Mouse (Mus musculus) liver, embryonic 16.5 days (tissue): ENCODE results near the gene Thap2. TPM values are rescaled to one million over a fixed set of nuclear protein-coding genes. Genes with fewer than 3 reads are reported as not detected.

Source experiments
- ATAC-seq: fragments of 200-750 bp; cut with Nextera tagmentation; 2 replicates; pipeline ENCODE4 v1.8.0; 2017; ENCODE audit warnings: low read depth, mild to moderate bottlenecking, moderate number of reproducible peaks, moderate library complexity
- H3K27ac ChIP-seq: fragments of 300-500 bp; sonication (generic); 2 replicates; pipeline ENCODE4 v1.5.1; 2014; ENCODE audit warnings: mild to moderate bottlenecking, low read length
- H3K27me3 ChIP-seq: fragments of 300-500 bp; sonication (generic); 2 replicates; pipeline ENCODE4 v1.6.1; 2014; ENCODE audit warnings: low read depth, low read length, mixed read lengths; ENCODE audit not compliant: control insufficient read depth, insufficient read depth
- H3K36me3 ChIP-seq: fragments of 300-500 bp; sonication (generic); 2 replicates; pipeline ENCODE4 v1.6.1; 2014; ENCODE audit warnings: mild to moderate bottlenecking; ENCODE audit not compliant: control insufficient read depth, insufficient read depth
- H3K4me1 ChIP-seq: fragments of 300-500 bp; sonication (generic); 2 replicates; pipeline ENCODE4 v1.6.1; 2014; ENCODE audit warnings: low read depth, low read length, mixed read lengths; ENCODE audit not compliant: control insufficient read depth
- H3K4me2 ChIP-seq: fragments of 300-500 bp; sonication (generic); 2 replicates; pipeline ENCODE4 v1.6.1; 2014; ENCODE audit warnings: low read depth, low read length, mixed read lengths
- H3K4me3 ChIP-seq: fragments of 300-500 bp; sonication (generic); 2 replicates; pipeline ENCODE4 v1.5.1; 2014; ENCODE audit warnings: low read depth, mild to moderate bottlenecking, low read length
- H3K9ac ChIP-seq: fragments of 300-500 bp; sonication (generic); 2 replicates; pipeline ENCODE4 v1.6.1; 2014; ENCODE audit warnings: low read depth, low read length
- H3K9me3 ChIP-seq: fragments of 300-500 bp; sonication (generic); replicated peaks from 2 replicates; pipeline ENCODE4 v1.6.1; 2016; ENCODE audit warnings: low read length; ENCODE audit not compliant: control insufficient read depth
- WGBS: fragments of 180-500 bp; shearing (Covaris S2); extraction: QIAGEN DNeasy Blood & Tissue Kit; methylation state at CpG from one replicate; pipeline ENCODE4 v1.1.7; 2014; ENCODE audit not compliant: insufficient replicate concordance; 5-methylcytosine and 5-hydroxymethylcytosine counted together
- polyA plus RNA-seq: library from polyadenylated mRNA; unstranded; fragments of >200 nt; fragmentation: Nextera tagmentation; extraction: Ambion mirVana; gene quantifications from 2 replicates; pipeline ENCODE4 v1.2.1, GENCODE M21; 2015

The Thap2 gene
- polyA plus RNA-seq, 1 experiment from 2014 or later: 5.5 TPM

- Histone ChIP-seq H3K4me3 (peak overlapping the region; percentile 85), H3K9me3 (no peaks in the 10 kb centered on the region), H3K4me1 (peaks cover 20% of the 10 kb centered on the region), H3K36me3 (peaks cover 8% of the 10 kb centered on the region), H3K27ac (peak overlapping the region; percentile 98), H3K27me3 (no peaks in the 10 kb centered on the region), H3K4me2 (peak overlapping the region; percentile 78), H3K9ac (peak overlapping the region; percentile 93)
- WGBS: under 1% methylated on average over 84 of the region's 101 CpGs
- ATAC-seq: peak; percentile 33
Observed at GRCm38 (mm10) chr10:115385018-115386002, 1.1 kb upstream of the Thap2 start.

- Histone ChIP-seq H3K4me3 (peak overlapping the region; percentile 85), H3K4me1 (peaks cover 20% of the 10 kb centered on the region), H3K9ac (peak overlapping the region; percentile 75), H3K36me3 (no peaks in the 10 kb centered on the region), H3K9me3 (no peaks in the 10 kb centered on the region), H3K4me2 (peak overlapping the region; percentile 63), H3K27ac (peak overlapping the region; percentile 98), H3K27me3 (no peaks in the 10 kb centered on the region)
- no peak for ATAC-seq
- WGBS: under 1% methylated on average over 15 of the region's 15 CpGs
Observed at GRCm38 (mm10) chr10:115383644-115384220, 511 bp downstream of the Thap2 start.

GRCm38 (mm10) chr10:115382846-115383643 is 1.2 kb downstream of the Thap2 start:
- no peaks in the 10 kb centered on the region for H3K9me3 ChIP-seq
- peak overlapping the region; percentile 75 for H3K9ac ChIP-seq
- no peak for ATAC-seq
- H3K4me1 ChIP-seq: peaks cover 20% of the 10 kb centered on the region
- H3K36me3 ChIP-seq: no peaks in the 10 kb centered on the region
- 52% methylated on average over 12 of the region's 12 CpGs for WGBS
- H3K27ac ChIP-seq: no peak overlapping the region
- H3K27me3 ChIP-seq: no peaks in the 10 kb centered on the region
- H3K4me2 ChIP-seq: peak overlapping the region; percentile 63
- H3K4me3 ChIP-seq: peak overlapping the region; percentile 85

GRCm38 (mm10) chr10:115381506-115382084 is 2.6 kb downstream of the Thap2 start:
- no peak for ATAC-seq
- no peaks in the 10 kb centered on the region for H3K9me3 ChIP-seq
- 68% methylated on average over 2 of the region's 2 CpGs for WGBS

GRCm38 (mm10) chr10:115363151-115363550 is 21.1 kb downstream of the Thap2 start:
- peak overlapping the region; percentile 96 for H3K27ac ChIP-seq
- peaks cover 21% of the 10 kb centered on the region for H3K4me1 ChIP-seq
- no peak for ATAC-seq
- WGBS: 54% methylated on average over 4 of the region's 4 CpGs
- H3K9ac ChIP-seq: peak overlapping the region; percentile 64
- H3K36me3 ChIP-seq: no peaks in the 10 kb centered on the region
- peak overlapping the region; percentile 78 for H3K4me3 ChIP-seq
- no peaks in the 10 kb centered on the region for H3K9me3 ChIP-seq
- peak overlapping the region; percentile 94 for H3K4me2 ChIP-seq
- no peaks in the 10 kb centered on the region for H3K27me3 ChIP-seq

More at GRCm38 (mm10) chr10:115381506-115382084, 2.6 kb downstream of the Thap2 start:
- H3K36me3 ChIP-seq: no peaks in the 10 kb centered on the region
- H3K4me2 ChIP-seq: no peak overlapping the region
- peaks cover 15% of the 10 kb centered on the region for H3K4me1 ChIP-seq
- H3K9ac ChIP-seq: no peak overlapping the region
- H3K4me3 ChIP-seq: no peak overlapping the region
- no peak overlapping the region for H3K27ac ChIP-seq
- H3K27me3 ChIP-seq: no peaks in the 10 kb centered on the region

- no peaks in the 10 kb centered on the region for H3K36me3 ChIP-seq
- peak; percentile 35 for ATAC-seq
- H3K27me3 ChIP-seq: no peaks in the 10 kb centered on the region
- H3K9ac ChIP-seq: peak overlapping the region; percentile 64
- 7% methylated on average over 9 of the region's 9 CpGs for WGBS
- peaks cover 21% of the 10 kb centered on the region for H3K4me1 ChIP-seq
- peak overlapping the region; percentile 96 for H3K27ac ChIP-seq
- peak overlapping the region; percentile 78 for H3K4me3 ChIP-seq
- no peaks in the 10 kb centered on the region for H3K9me3 ChIP-seq
- H3K4me2 ChIP-seq: peak overlapping the region; percentile 94
Observed at GRCm38 (mm10) chr10:115362623-115362964, 21.6 kb downstream of the Thap2 start.

GRCm38 (mm10) chr10:115361840-115362622 is 22.2 kb downstream of the Thap2 start, which contains the start of gene Tmem19:
TSS of gene Tmem19 (minus strand) at chr10:115362501.
- no peaks in the 10 kb centered on the region for H3K27me3 ChIP-seq
- H3K4me3 ChIP-seq: peak within 1 kb of the TSS; percentile 78
- H3K36me3 ChIP-seq: no peaks in the 10 kb centered on the region

GRCm38 (mm10) chr10:115359066-115359465 is 25.2 kb downstream of the Thap2 start:
- Histone ChIP-seq H3K4me3 (no peak overlapping the region), H3K36me3 (no peaks in the 10 kb centered on the region), H3K9ac (no peak overlapping the region), H3K9me3 (no peaks in the 10 kb centered on the region), H3K4me1 (peaks cover 21% of the 10 kb centered on the region), H3K27me3 (no peaks in the 10 kb centered on the region), H3K27ac (no peak overlapping the region), H3K4me2 (no peak overlapping the region)
- ATAC-seq: no peak
- 76% methylated on average over 7 of the region's 7 CpGs for WGBS

More at GRCm38 (mm10) chr10:115361840-115362622, 22.2 kb downstream of the Thap2 start, which contains the start of gene Tmem19:
- Histone ChIP-seq H3K27ac (peak within 1 kb of the TSS; percentile 96), H3K4me2 (peak within 1 kb of the TSS; percentile 94), H3K9me3 (no peaks in the 10 kb centered on the region), H3K9ac (peak within 1 kb of the TSS; percentile 64), H3K4me1 (peaks cover 21% of the 10 kb centered on the region)
- under 1% methylated on average over 45 of the region's 58 CpGs for WGBS
- ATAC-seq: peak; percentile 98
